Comparison of ENCODE assay signal across 14 mouse cellular contexts in the genomic region with DNA sequence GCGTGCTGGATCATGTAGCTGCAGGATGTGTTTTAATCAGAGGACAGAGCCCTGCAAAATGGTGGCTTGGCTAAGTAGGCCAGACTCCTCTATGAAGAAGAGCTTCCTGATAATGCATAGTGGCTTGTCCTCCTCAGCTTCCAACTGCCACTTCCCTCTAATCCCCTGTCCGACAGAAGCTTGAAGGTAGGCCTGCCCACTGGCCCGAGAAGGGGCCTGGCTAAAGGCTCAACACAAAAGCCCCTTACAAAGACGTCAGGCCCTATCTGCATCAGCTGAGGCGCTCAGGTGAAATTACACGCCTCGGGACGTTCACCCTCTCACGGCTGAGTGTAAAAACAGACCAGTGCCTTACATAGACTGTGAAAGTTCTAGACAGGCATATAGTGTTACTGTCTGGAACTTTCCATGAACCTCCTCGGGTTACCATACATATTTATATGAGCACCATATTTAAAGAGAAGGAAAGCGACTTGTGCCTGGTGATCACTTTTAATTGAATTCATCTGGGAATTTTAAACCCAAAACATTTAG. TPM values are rescaled to one million over a fixed set of nuclear protein-coding genes. Genes with fewer than 3 reads are reported as not detected.
DNase-seq lines count a peak whose midpoint lies in the region; ATAC-seq and TF ChIP-seq lines count a peak whose summit lies in the region.
"Had no signal": no experiment of that assay in that cellular context is flagged by ENCODE, and none has a peak within 500 bp of the region (broad histone marks: within the 10 kb centered on the region; RNA-seq: fewer than 3 reads in every experiment).

No protein-coding gene starts in this region.

- no peaks in the 10 kb centered on the region for H3K9me3 ChIP-seq in forebrain, embryonic 11.5 days (ENCODE audit: control insufficient read depth, low read length)
- H3K9me3 ChIP-seq in forebrain, postnatal 0 days (ENCODE audit: low read length), result no peaks in the 10 kb centered on the region
- H3K9me3 ChIP-seq in hindbrain, embryonic 10.5 days, result no peaks in the 10 kb centered on the region
- no peaks in the 10 kb centered on the region for H3K9me3 ChIP-seq in hindbrain, embryonic 13.5 days
- no peaks in the 10 kb centered on the region for H3K9me3 ChIP-seq in limb, embryonic 11.5 days (ENCODE audit: control insufficient read depth, low read length)
- H3K9me3 ChIP-seq in stomach, postnatal 0 days (ENCODE audit: control insufficient read depth, low read length), result no peaks in the 10 kb centered on the region
- H3K9me3 ChIP-seq: neural tube, embryonic 15.5 days had no signal

- TF ChIP-seq CTCF in forebrain, postnatal 0 days (IDR thresholded peaks at IDR 0.05; ENCODE audit: low read depth), result no peak
- TF ChIP-seq CTCF in stomach, postnatal 0 days (IDR thresholded peaks at IDR 0.05; ENCODE audit: low read depth), result no peak

- no peaks in the 10 kb centered on the region for H3K36me3 ChIP-seq in forebrain, embryonic 11.5 days (ENCODE audit: control insufficient read depth, insufficient read depth, low read length)
- no peaks in the 10 kb centered on the region for H3K36me3 ChIP-seq in forebrain, postnatal 0 days (ENCODE audit: insufficient read depth)
- H3K36me3 ChIP-seq in hindbrain, embryonic 10.5 days, result no peaks in the 10 kb centered on the region
- no peaks in the 10 kb centered on the region for H3K36me3 ChIP-seq in hindbrain, embryonic 13.5 days
- H3K36me3 ChIP-seq in limb, embryonic 11.5 days (ENCODE audit: control insufficient read depth, insufficient read depth, low read length), result no peaks in the 10 kb centered on the region
- no peaks in the 10 kb centered on the region; the same call in 1 of the 2 replicates for H3K36me3 ChIP-seq in stomach, postnatal 0 days (ENCODE audit: control insufficient read depth, insufficient read depth, low read length)
- H3K36me3 ChIP-seq: neural tube, embryonic 15.5 days had no signal

- no peak overlapping the region for H3K4me3 ChIP-seq in forebrain, embryonic 11.5 days (ENCODE audit: low read depth, low read length)
- H3K4me3 ChIP-seq in forebrain, postnatal 0 days (ENCODE audit: low read depth, low read length), result no peak overlapping the region
- H3K4me3 ChIP-seq in hindbrain, embryonic 10.5 days, result no peak overlapping the region
- H3K4me3 ChIP-seq in hindbrain, embryonic 13.5 days, result no peak overlapping the region
- no peak overlapping the region for H3K4me3 ChIP-seq in limb, embryonic 11.5 days (ENCODE audit: low read depth, low read length)
- no peak overlapping the region for H3K4me3 ChIP-seq in stomach, postnatal 0 days (ENCODE audit: low read depth, low read length)
- H3K4me3 ChIP-seq: erythroblast, embryonic 14.5 days; neural tube, embryonic 15.5 days had no signal

- H3K27ac ChIP-seq in forebrain, embryonic 11.5 days (ENCODE audit: low read depth, low read length), result 0 out of 2 replicates have a peak overlapping the region, but pooled peaks have one; percentile 4
- H3K27ac ChIP-seq in forebrain, postnatal 0 days (ENCODE audit: low read depth, low read length), result no peak overlapping the region
- H3K27ac ChIP-seq in hindbrain, embryonic 10.5 days, result peak overlapping the region; percentile 80
- no peak overlapping the region for H3K27ac ChIP-seq in hindbrain, embryonic 13.5 days
- H3K27ac ChIP-seq in limb, embryonic 11.5 days (replicated peaks; ENCODE audit: low read depth, low read length), result peak overlapping the region; percentile 70
- 0 out of 2 replicates have a peak overlapping the region, but pooled peaks have one; percentile 49 for H3K27ac ChIP-seq in stomach, postnatal 0 days (replicated peaks)
- H3K27ac ChIP-seq: neural tube, embryonic 15.5 days had no signal

- H3K9ac ChIP-seq in forebrain, embryonic 11.5 days (ENCODE audit: low read length), result no peak overlapping the region
- H3K9ac ChIP-seq in forebrain, postnatal 0 days, result no peak overlapping the region
- no peak overlapping the region for H3K9ac ChIP-seq in hindbrain, embryonic 13.5 days
- H3K9ac ChIP-seq in limb, embryonic 11.5 days (ENCODE audit: low read length), result no peak overlapping the region
- no peak overlapping the region for H3K9ac ChIP-seq in stomach, postnatal 0 days (ENCODE audit: low read length)
- H3K9ac ChIP-seq: neural tube, embryonic 15.5 days had no signal

- no peaks in the 10 kb centered on the region for H3K27me3 ChIP-seq in forebrain, embryonic 11.5 days (ENCODE audit: control insufficient read depth, insufficient read depth, low read length)
- no peaks in the 10 kb centered on the region for H3K27me3 ChIP-seq in forebrain, postnatal 0 days (ENCODE audit: insufficient read depth, low read length)
- no peaks in the 10 kb centered on the region for H3K27me3 ChIP-seq in hindbrain, embryonic 10.5 days (ENCODE audit: insufficient read depth, poor library complexity, severe bottlenecking)
- no peaks in the 10 kb centered on the region for H3K27me3 ChIP-seq in hindbrain, embryonic 13.5 days
- H3K27me3 ChIP-seq in limb, embryonic 11.5 days (ENCODE audit: control insufficient read depth, insufficient read depth, low read length), result no peaks in the 10 kb centered on the region
- H3K27me3 ChIP-seq in stomach, postnatal 0 days (ENCODE audit: control insufficient read depth, insufficient read depth, low read length), result no peaks in the 10 kb centered on the region
- H3K27me3 ChIP-seq: neural tube, embryonic 15.5 days had no signal

- DNase-seq in forebrain, embryonic 11.5 days (ENCODE audit: low spot score), result no peak
- no peak for DNase-seq in forebrain, postnatal 0 days
- DNase-seq in hindbrain, embryonic 10.5 days (ENCODE audit: low spot score), result no peak
- DNase-seq in limb, embryonic 11.5 days (ENCODE audit: low spot score), result peak; percentile 40
- no peak for DNase-seq in stomach, postnatal 0 days (ENCODE audit: low spot score)
- no peak for DNase-seq in cerebellum, adult 18-20 months
- no peak for DNase-seq in frontal cortex, postnatal 10 days (ENCODE audit: low spot score in 2 of 2)
- DNase-seq: cerebellum, postnatal 36 days; gastrocnemius, postnatal 10 days; kidney, postnatal 14 days; thymus, postnatal 36 days had no signal

- 36% methylated on average over 11 of the region's 11 CpGs for WGBS in forebrain, embryonic 11.5 days
- 47% methylated on average over 11 of the region's 11 CpGs for WGBS in forebrain, postnatal 0 days
- WGBS in hindbrain, embryonic 10.5 days, result 54% methylated on average over 11 of the region's 11 CpGs
- WGBS in hindbrain, embryonic 13.5 days, result 64% methylated on average over 11 of the region's 11 CpGs
- WGBS in limb, embryonic 11.5 days, result 49% methylated on average over 11 of the region's 11 CpGs
- 65% methylated on average over 11 of the region's 11 CpGs for WGBS in stomach, postnatal 0 days

- no peak overlapping the region for H3K4me2 ChIP-seq in forebrain, embryonic 11.5 days (ENCODE audit: low read depth, low read length, severe bottlenecking)
- no peak overlapping the region for H3K4me2 ChIP-seq in forebrain, postnatal 0 days (ENCODE audit: low read depth)
- H3K4me2 ChIP-seq in hindbrain, embryonic 13.5 days, result no peak overlapping the region
- no peak overlapping the region for H3K4me2 ChIP-seq in limb, embryonic 11.5 days (ENCODE audit: low read depth, severe bottlenecking)
- H3K4me2 ChIP-seq in stomach, postnatal 0 days (replicated peaks; ENCODE audit: low read depth), result no peak overlapping the region
- H3K4me2 ChIP-seq: neural tube, embryonic 15.5 days had no signal

- no peak for TF ChIP-seq EP300 in stomach, postnatal 0 days (optimal IDR thresholded peaks at IDR 0.05)

- H3K4me1 ChIP-seq in forebrain, embryonic 11.5 days (replicated peaks; ENCODE audit: control insufficient read depth, insufficient read depth, low read length), result peaks cover 10% of the 10 kb centered on the region; the same call in 1 of the 2 replicates
- no peaks in the 10 kb centered on the region for H3K4me1 ChIP-seq in forebrain, postnatal 0 days (ENCODE audit: insufficient read depth)
- peaks cover 30% of the 10 kb centered on the region for H3K4me1 ChIP-seq in hindbrain, embryonic 10.5 days (replicated peaks)
- peaks cover 18% of the 10 kb centered on the region for H3K4me1 ChIP-seq in hindbrain, embryonic 13.5 days (replicated peaks)
- peaks cover 17% of the 10 kb centered on the region for H3K4me1 ChIP-seq in limb, embryonic 11.5 days (ENCODE audit: control insufficient read depth, insufficient read depth, low read length)
- H3K4me1 ChIP-seq in stomach, postnatal 0 days (replicated peaks; ENCODE audit: control insufficient read depth, insufficient read depth), result no peaks in the 10 kb centered on the region

- ATAC-seq in forebrain, embryonic 11.5 days (replicated peaks; ENCODE audit: low FRiP score), result no peak
- ATAC-seq in forebrain, postnatal 0 days, result no peak
- ATAC-seq in hindbrain, embryonic 13.5 days (ENCODE audit: low FRiP score), result no peak
- ATAC-seq in limb, embryonic 11.5 days (ENCODE audit: insufficient number of reproducible peaks, low FRiP score, low TSS enrichment, low read depth), result peak; percentile 68
- no peak for ATAC-seq in stomach, postnatal 0 days (ENCODE audit: low FRiP score, low TSS enrichment)

RNA-seq across cellular contexts. Expression of gene Dkk3, which starts 14.1 kb away (rescaled TPM):
- polyA plus RNA-seq in forebrain, embryonic 11.5 days (2014; fragmentation: Nextera tagmentation; extraction: Ambion mirVana), result 15.0 and 18.7 TPM in 2 replicates
- total RNA-seq in forebrain, postnatal 0 days (2014; rRNA removed), result 50.8 and 53.8 TPM in 2 replicates
- polyA plus RNA-seq in forebrain, postnatal 0 days (2015; fragmentation: Nextera tagmentation; extraction: Ambion mirVana), result 48.1 and 49.9 TPM in 2 replicates
- polyA plus RNA-seq in hindbrain, embryonic 10.5 days (2016; fragmentation: Nextera tagmentation; extraction: Ambion mirVana), result 7.3 and 9.0 TPM in 2 replicates
- polyA plus RNA-seq in hindbrain, embryonic 13.5 days (2015; fragmentation: Nextera tagmentation; extraction: Ambion mirVana), result 25.6 and 33.4 TPM in 2 replicates
- 7.1 and 8.3 TPM in 2 replicates for polyA plus RNA-seq in limb, embryonic 11.5 days (2014; fragmentation: Nextera tagmentation; extraction: Ambion mirVana)
- polyA plus RNA-seq in stomach, postnatal 0 days (2015; fragmentation: Nextera tagmentation; extraction: Ambion mirVana), result 39.1 and 40.0 TPM in 2 replicates
- polyA plus RNA-seq: erythroblast, embryonic 14.5 days had no signal

Comparison
In these comparisons a context has a peak if more than half of its experiments do, and no peak if none do; other contexts are left out.
1. H3K27ac ChIP-seq: peak in forebrain, embryonic 11.5 days (single experiment), hindbrain, embryonic 10.5 days (single experiment), limb, embryonic 11.5 days (single experiment) and stomach, postnatal 0 days (single experiment); none in forebrain, postnatal 0 days (single experiment) and hindbrain, embryonic 13.5 days (single experiment).